Mouse (Mus musculus) E14TG2a.4 (cell line): ENCODE measurements around the gene Sptssa.

Experiments
- CTCF ChIP-seq: conservative IDR thresholded peaks from 2 replicates; pipeline ENCODE4 v1.5.1; 2014; ENCODE audit warnings: low read length
- NANOG ChIP-seq: IDR thresholded peaks from 2 replicates; pipeline ENCODE4 v1.6.1; 2014; ENCODE audit warnings: borderline replicate concordance, low read length, mixed read lengths

DNA sequence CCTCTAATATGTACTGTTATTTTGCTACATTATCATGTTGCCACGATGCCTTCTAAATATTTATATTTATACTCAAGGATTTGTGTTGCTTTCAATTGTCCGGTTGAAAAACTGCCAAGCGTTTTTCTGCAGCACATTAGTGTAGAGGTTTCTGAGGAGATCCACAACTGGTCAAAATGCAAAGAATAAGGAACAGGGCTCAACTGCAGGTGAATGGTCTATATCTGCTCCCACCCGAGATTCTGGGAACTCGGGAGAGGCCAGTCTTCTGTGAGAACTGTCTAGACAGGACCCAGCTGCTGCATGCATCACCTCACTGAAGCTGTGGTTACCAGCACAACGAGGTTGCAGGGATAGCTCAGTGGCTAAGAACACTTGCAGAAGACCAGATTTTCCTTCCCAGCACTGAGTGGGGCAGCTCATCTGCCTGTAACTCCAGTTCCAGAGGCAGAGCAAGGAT lies 41.4 kb upstream of the Sptssa start:
- TF ChIP-seq CTCF (no peak), NANOG (no peak)
